Mouse (Mus musculus) E14TG2a.4 (cell line): Measurements from ENCODE around the gene Apba2.

Experiments
- CTCF ChIP-seq: conservative IDR thresholded peaks from 2 replicates; pipeline ENCODE4 v1.5.1; 2014; ENCODE audit warnings: low read length
- NANOG ChIP-seq: IDR thresholded peaks from 2 replicates; pipeline ENCODE4 v1.6.1; 2014; ENCODE audit warnings: borderline replicate concordance, low read length, mixed read lengths
- POU5F1 ChIP-seq: IDR thresholded peaks from 2 replicates; pipeline ENCODE4 v1.6.1; 2014; ENCODE audit warnings: low read length, borderline replicate concordance

- no peak for TF ChIP-seq CTCF
- TF ChIP-seq NANOG, result no peak
- TF ChIP-seq POU5F1, result no peak
Observed at GRCm38 (mm10) chr7:64779501-64779900, 278.0 kb downstream of the Apba2 start.
